Mouse (Mus musculus) sigmoid colon, adult 10 weeks (tissue): ENCODE results near the gene Zc3h4. TPM values are rescaled to one million over a fixed set of nuclear protein-coding genes. Genes with fewer than 3 reads are reported as not detected.

Source experiments
- polyA plus RNA-seq: library from polyadenylated mRNA; stranded (reverse); fragments of 350-450 nt; fragmentation: Illumina TruSeq; extraction: RNeasy Lipid Tissue Mini Kit (QIAGEN cat#74804); gene quantifications from one replicate; pipeline ENCODE4 v1.2.3, GENCODE M21; 2014; ENCODE audit warnings: low read depth, low replicate concordance

Zc3h4 gene
- 6.7 TPM for polyA plus RNA-seq

DNA sequence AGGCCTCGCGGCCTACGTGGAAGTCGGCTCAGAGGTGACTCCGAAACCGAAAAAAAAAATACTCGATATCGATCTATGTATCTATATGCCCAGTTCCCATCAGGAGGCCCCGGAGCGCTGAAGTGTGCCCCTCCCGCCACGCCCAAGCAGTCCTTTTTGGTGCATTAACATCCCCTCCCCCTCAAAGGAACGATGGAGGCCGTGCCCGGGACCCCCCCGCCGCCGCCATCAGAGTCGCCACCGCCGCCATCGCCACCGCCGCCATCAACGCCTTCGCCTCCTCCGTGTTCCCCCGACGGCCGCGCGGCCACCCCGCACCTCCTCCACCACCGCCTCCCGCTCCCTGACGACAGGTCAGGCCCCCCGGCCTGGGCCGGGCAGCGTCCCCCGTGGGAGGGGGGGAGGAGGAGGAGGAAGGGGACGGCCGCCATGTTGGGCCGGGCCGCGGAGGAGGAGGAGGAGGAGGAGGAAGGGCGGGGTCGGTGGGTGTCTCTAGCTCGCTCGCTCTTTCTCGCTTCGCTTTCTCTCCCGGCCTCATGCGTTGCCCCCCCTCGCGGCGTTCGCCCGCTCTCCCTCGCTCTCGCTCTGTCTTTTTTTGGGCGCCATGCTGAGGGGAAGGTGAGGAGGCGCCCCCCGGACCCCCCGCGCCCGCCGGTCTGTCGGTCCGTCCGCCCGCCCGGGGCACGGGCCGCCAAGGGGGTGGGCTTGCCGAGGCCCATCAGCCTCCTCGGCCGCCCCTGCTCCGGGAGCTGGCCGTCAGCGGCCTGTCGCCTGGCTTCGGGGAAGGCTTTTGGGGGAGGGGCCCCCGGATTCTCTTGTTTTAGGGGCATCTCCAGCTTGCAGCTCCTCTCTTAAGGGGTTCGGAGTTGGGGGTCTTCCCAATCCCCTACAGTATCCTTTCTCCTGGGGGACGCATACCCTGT, at the start of gene Zc3h4:
Gene Zc3h4 (plus strand): TSS at position 222 of the 923 bp plus-strand sequence.

DNA sequence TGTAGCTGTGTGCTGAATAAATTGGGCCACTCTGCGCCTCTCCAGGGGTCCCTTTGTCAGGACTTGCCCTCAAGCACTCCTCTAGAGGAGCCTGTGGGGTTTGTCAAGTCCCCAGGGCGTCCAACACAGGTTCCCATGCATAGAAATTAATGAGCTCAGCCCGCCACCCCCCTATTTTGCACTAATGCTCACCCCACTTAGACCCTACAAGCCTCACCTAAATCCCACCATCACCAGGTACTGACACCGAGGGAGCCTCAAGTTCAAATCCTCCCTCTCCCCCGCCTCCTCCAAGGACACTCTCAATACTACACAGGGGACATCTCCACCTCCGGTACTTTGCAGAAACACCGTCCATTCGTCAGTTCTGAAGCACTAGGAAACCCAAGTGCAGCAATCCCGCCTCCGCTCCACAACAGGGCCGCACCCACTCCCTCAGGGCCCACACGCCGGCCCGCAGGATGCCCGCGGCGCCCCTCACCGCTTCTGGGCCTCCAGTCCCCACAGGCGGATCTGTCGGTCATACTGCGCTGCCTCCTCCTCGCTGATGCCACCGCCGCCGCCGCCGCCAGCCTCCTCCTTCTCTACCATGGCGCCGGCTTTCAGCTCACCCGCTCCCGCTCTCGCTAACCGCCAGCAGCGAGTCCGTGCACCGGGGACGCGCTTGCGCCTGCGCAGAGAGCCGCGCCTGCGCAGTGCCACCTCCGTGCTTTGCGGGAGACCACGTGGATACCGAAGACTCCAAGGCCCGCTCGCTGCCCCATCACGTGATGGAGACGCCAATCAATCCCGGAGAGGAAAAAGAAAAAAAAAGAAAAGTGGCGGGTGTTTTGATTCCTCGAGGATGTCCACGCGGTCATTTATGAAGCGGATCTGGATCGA, 13.3 kb upstream of the Zc3h4 start, which contains the start of gene Sae1:
Gene Sae1 (minus strand): TSS at position 647 of the 882 bp plus-strand sequence.

DNA sequence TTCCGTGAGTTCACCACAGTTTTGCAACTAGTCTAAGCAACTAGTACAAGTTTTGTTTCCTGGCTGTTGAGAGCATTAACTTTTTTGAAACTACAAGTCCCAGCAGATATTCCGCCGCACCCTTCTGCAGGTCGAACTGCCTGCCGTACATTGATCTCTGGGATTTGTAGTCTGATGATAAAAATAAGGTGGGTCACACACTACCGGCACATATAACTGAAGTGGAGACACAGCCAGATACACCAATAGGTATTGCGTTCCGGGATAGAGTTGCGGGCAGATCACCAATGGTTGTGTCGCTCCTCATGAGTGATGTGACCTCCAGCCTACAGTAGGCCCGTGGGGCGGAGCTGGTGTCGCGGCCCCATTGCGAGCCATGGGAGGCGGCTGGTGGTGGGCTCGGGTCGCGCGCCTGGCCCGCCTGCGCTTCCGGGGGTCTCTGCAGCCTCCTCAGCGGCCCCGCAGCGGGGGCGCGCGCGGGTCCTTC, 51.9 kb downstream of the Zc3h4 start, which contains the start of gene Tmem160:
Gene Tmem160 (plus strand): TSS at position 193 of the 487 bp plus-strand sequence.

DNA sequence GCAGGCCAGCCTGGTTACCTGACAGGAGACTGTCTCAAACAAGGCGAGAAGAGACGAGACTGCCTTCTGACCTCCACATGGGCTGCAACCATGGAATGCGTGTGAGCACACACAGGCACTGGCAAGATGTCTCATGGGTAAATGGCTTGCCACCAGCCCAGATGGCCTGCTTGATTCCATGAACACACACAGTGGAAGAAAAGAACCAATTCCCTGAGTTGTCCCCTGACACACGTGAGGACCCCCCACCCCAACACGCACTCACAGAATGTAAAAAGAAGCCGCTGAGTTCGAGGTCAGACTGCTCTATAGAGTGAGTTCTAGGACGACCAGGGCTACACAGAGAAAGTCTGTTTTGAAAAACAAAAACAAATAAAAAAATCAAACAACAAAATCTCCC, 76.9 kb downstream of the Zc3h4 start, which contains the start of gene Npas1:
Gene Npas1 (minus strand): TSS at position 101 of the 400 bp plus-strand sequence.

Other genes with a start within 250 kb of the Zc3h4 start
- gene Meis3, start 225.8 kb upstream of the Zc3h4 start, polyA plus RNA-seq, result 0.85 TPM
- gene Dhx34, start 178.9 kb upstream of the Zc3h4 start, polyA plus RNA-seq, result 0.35 TPM
- 0.32 TPM for gene C5ar2, start 156.8 kb upstream of the Zc3h4 start, polyA plus RNA-seq
- 2.3 TPM for gene C5ar1, start 141.4 kb upstream of the Zc3h4 start, polyA plus RNA-seq
- gene Inafm1, start 127.3 kb upstream of the Zc3h4 start, polyA plus RNA-seq, result 7.4 TPM
- 44.9 TPM for gene Ccdc9, start 114.1 kb upstream of the Zc3h4 start, polyA plus RNA-seq
- not detected for gene Bbc3, start 92.5 kb upstream of the Zc3h4 start, polyA plus RNA-seq
- gene Sae1, start 13.1 kb upstream of the Zc3h4 start, polyA plus RNA-seq, result 53.2 TPM
- gene Tmem160, start 51.9 kb downstream of the Zc3h4 start, polyA plus RNA-seq, result not detected
- not detected for gene Npas1, start 76.8 kb downstream of the Zc3h4 start, polyA plus RNA-seq
- 28.1 TPM for gene Arhgap35, start 214.1 kb downstream of the Zc3h4 start, polyA plus RNA-seq